Mouse (Mus musculus): Measurements from ENCODE around the gene 1110008L16Rik.
"Not testable (repeated sequence)": the region's sequence is repeated elsewhere in the genome, so short reads cannot be mapped to it uniquely, and the experiment has no call there.

1110008L16Rik gene

GRCm38 (mm10) chr12:55299336-55299735, at the start of gene 1110008L16Rik:
Gene 1110008L16Rik, plus strand, starts transcription at chr12:55299577.
- no peak for DNase-seq (ENCODE audit: low spot score)

GRCm38 (mm10) chr12:55261950-55262349, 37.4 kb upstream of the 1110008L16Rik start:
- not testable (repeated sequence) for DNase-seq (ENCODE audit: low spot score)

- not testable (repeated sequence) for DNase-seq (ENCODE audit: low spot score)
Observed at GRCm38 (mm10) chr12:55263385-55263784, 36.0 kb upstream of the 1110008L16Rik start.

GRCm38 (mm10) chr12:55272243-55272642, 27.1 kb upstream of the 1110008L16Rik start:
- DNase-seq (ENCODE audit: low spot score) = peak; percentile 13

- DNase-seq (ENCODE audit: low spot score) = not testable (repeated sequence)
Observed at GRCm38 (mm10) chr12:55277583-55277982, 21.8 kb upstream of the 1110008L16Rik start.

- DNase-seq (ENCODE audit: low spot score) = no peak
Observed at GRCm38 (mm10) chr12:55298112-55298511, 1.3 kb upstream of the 1110008L16Rik start.

- DNase-seq (ENCODE audit: low spot score) = no peak
Observed at GRCm38 (mm10) chr12:55300820-55301351, 1.5 kb downstream of the 1110008L16Rik start.

GRCm38 (mm10) chr12:55301472-55302300, 2.3 kb downstream of the 1110008L16Rik start:
- DNase-seq (ENCODE audit: low spot score) = no peak

- peak; percentile 97 for DNase-seq (ENCODE audit: low spot score)
Observed at GRCm38 (mm10) chr12:55302485-55303441, 3.4 kb downstream of the 1110008L16Rik start, which contains the start of gene Ppp2r3c. Gene Ppp2r3c, minus strand, starts transcription at chr12:55302998.

- no peak for DNase-seq (ENCODE audit: low spot score)
Observed at GRCm38 (mm10) chr12:55306371-55306770, 7.0 kb downstream of the 1110008L16Rik start.

GRCm38 (mm10) chr12:55307566-55307965, 8.2 kb downstream of the 1110008L16Rik start:
- no peak for DNase-seq (ENCODE audit: low spot score)

GRCm38 (mm10) chr12:55308731-55309130, 9.4 kb downstream of the 1110008L16Rik start:
- no peak for DNase-seq (ENCODE audit: low spot score)

GRCm38 (mm10) chr12:55309501-55309900, 10.1 kb downstream of the 1110008L16Rik start:
- DNase-seq (ENCODE audit: low spot score) = no peak

GRCm38 (mm10) chr12:55311841-55312240, 12.5 kb downstream of the 1110008L16Rik start:
- DNase-seq (ENCODE audit: low spot score) = no peak

- no peak for DNase-seq (ENCODE audit: low spot score)
Observed at GRCm38 (mm10) chr12:55313901-55314300, 14.5 kb downstream of the 1110008L16Rik start.

- DNase-seq (ENCODE audit: low spot score) = peak; percentile 80
Observed at GRCm38 (mm10) chr12:55315192-55315591, 15.8 kb downstream of the 1110008L16Rik start.

- no peak for DNase-seq (ENCODE audit: low spot score)
Observed at GRCm38 (mm10) chr12:55321642-55322291, 22.4 kb downstream of the 1110008L16Rik start.

- no peak for DNase-seq (ENCODE audit: low spot score)
Observed at GRCm38 (mm10) chr12:55325702-55326101, 26.3 kb downstream of the 1110008L16Rik start.

GRCm38 (mm10) chr12:55328784-55329183, 29.4 kb downstream of the 1110008L16Rik start:
- no peak for DNase-seq (ENCODE audit: low spot score)

- DNase-seq (ENCODE audit: low spot score) = no peak
Observed at GRCm38 (mm10) chr12:55329351-55329750, 30.0 kb downstream of the 1110008L16Rik start.

- DNase-seq (ENCODE audit: low spot score) = no peak
Observed at GRCm38 (mm10) chr12:55333662-55334061, 34.3 kb downstream of the 1110008L16Rik start.

GRCm38 (mm10) chr12:55338490-55338889, 39.1 kb downstream of the 1110008L16Rik start:
- not testable (repeated sequence) for DNase-seq (ENCODE audit: low spot score)
